Mouse (Mus musculus): Measurements from ENCODE around the gene Mrvi1.

Gene Mrvi1

GRCm38 (mm10) chr7:110982053-110982705 is at the start of gene Mrvi1:
Gene Mrvi1 (minus strand): TSS chr7:110982461.
- DNase-seq = no peak

- peak; percentile 27 for DNase-seq
These were observed 46.8 kb upstream of the Mrvi1 start for GRCm38 (mm10) chr7:111029046-111029553.

GRCm38 (mm10) chr7:111028281-111029045 is 46.2 kb upstream of the Mrvi1 start, which contains the start of gene Ctr9:
Gene Ctr9 (plus strand): TSS chr7:111028951.
- DNase-seq = peak; percentile 92

GRCm38 (mm10) chr7:111024912-111025311 is 42.7 kb upstream of the Mrvi1 start:
- no peak for DNase-seq

- peak; percentile 43 for DNase-seq
These were observed 41.9 kb upstream of the Mrvi1 start for GRCm38 (mm10) chr7:111024068-111024594.

GRCm38 (mm10) chr7:111020814-111021213 is 38.6 kb upstream of the Mrvi1 start:
- no peak for DNase-seq

- peak; percentile 20 for DNase-seq
These were observed 34.7 kb upstream of the Mrvi1 start for GRCm38 (mm10) chr7:111016921-111017320.

GRCm38 (mm10) chr7:111015731-111016130 is 33.5 kb upstream of the Mrvi1 start:
- DNase-seq = no peak

GRCm38 (mm10) chr7:111014893-111015292 is 32.6 kb upstream of the Mrvi1 start:
- peak; percentile 82 for DNase-seq

GRCm38 (mm10) chr7:111014039-111014605 is 31.9 kb upstream of the Mrvi1 start:
- no peak for DNase-seq

GRCm38 (mm10) chr7:111004136-111004840 is 22.0 kb upstream of the Mrvi1 start:
- DNase-seq = no peak

- no peak for DNase-seq
These were observed 16.9 kb upstream of the Mrvi1 start for GRCm38 (mm10) chr7:110998887-110999827.

GRCm38 (mm10) chr7:110991221-110991494 is 8.9 kb upstream of the Mrvi1 start:
- no peak for DNase-seq

GRCm38 (mm10) chr7:110990356-110991220 is 8.3 kb upstream of the Mrvi1 start:
- no peak for DNase-seq

- no peak for DNase-seq
These were observed 7.1 kb upstream of the Mrvi1 start for GRCm38 (mm10) chr7:110989286-110989879.

GRCm38 (mm10) chr7:110988081-110988480 is 5.8 kb upstream of the Mrvi1 start:
- DNase-seq = peak; percentile 67

- DNase-seq = no peak
These were observed 3.5 kb upstream of the Mrvi1 start for GRCm38 (mm10) chr7:110985581-110986265.

GRCm38 (mm10) chr7:110983621-110984020 is 1.4 kb upstream of the Mrvi1 start:
- DNase-seq = no peak

- DNase-seq = peak; percentile 29
These were observed 503 bp upstream of the Mrvi1 start for GRCm38 (mm10) chr7:110982764-110983163.

GRCm38 (mm10) chr7:110981036-110981435 is 1.2 kb downstream of the Mrvi1 start:
- no peak for DNase-seq
